Mouse (Mus musculus) hindbrain, embryonic 16.5 days (tissue): ENCODE results near the gene Ndufaf2. TPM values are rescaled to one million over a fixed set of nuclear protein-coding genes. Genes with fewer than 3 reads are reported as not detected.

ENCODE experiments used
- ATAC-seq: fragments of 200-750 bp; cut with Nextera tagmentation; 2 replicates; pipeline ENCODE4 v1.8.0; 2017; ENCODE audit warnings: moderate TSS enrichment, moderate library complexity
- H3K27ac ChIP-seq: fragments of 300-500 bp; sonication (generic); 2 replicates; pipeline ENCODE4 v1.5.1; 2014; ENCODE audit warnings: low read depth, mild to moderate bottlenecking, control low read depth, low read length, moderate library complexity
- H3K27me3 ChIP-seq: fragments of 300-500 bp; sonication (generic); replicated peaks from 2 replicates; pipeline ENCODE4 v1.6.1; 2014; ENCODE audit warnings: low read length; ENCODE audit not compliant: control insufficient read depth, insufficient read depth
- H3K36me3 ChIP-seq: fragments of 300-500 bp; sonication (generic); 2 replicates; pipeline ENCODE4 v1.6.1; 2014; ENCODE audit warnings: mild to moderate bottlenecking, low read length, moderate library complexity, mixed read lengths; ENCODE audit not compliant: control insufficient read depth, insufficient read depth
- H3K4me1 ChIP-seq: fragments of 300-500 bp; sonication (generic); 2 replicates; pipeline ENCODE4 v1.6.1; 2014; ENCODE audit warnings: low read depth, low read length; ENCODE audit not compliant: control insufficient read depth, insufficient read depth
- H3K4me2 ChIP-seq: fragments of 300-500 bp; sonication (generic); 2 replicates; pipeline ENCODE4 v1.6.1; 2014; ENCODE audit warnings: mild to moderate bottlenecking, low read length, control low read depth, moderate library complexity
- H3K4me3 ChIP-seq: fragments of 300-500 bp; sonication (generic); 2 replicates; pipeline ENCODE4 v1.5.1; 2014; ENCODE audit warnings: mild to moderate bottlenecking, low read length, control low read depth, moderate library complexity
- H3K9ac ChIP-seq: fragments of 300-500 bp; sonication (generic); 2 replicates; pipeline ENCODE4 v1.6.1; 2014; ENCODE audit warnings: low read depth, mild to moderate bottlenecking, control low read depth, low read length, moderate library complexity
- H3K9me3 ChIP-seq: fragments of 300-500 bp; sonication (generic); 2 replicates; pipeline ENCODE4 v1.6.1; 2014; ENCODE audit warnings: mild to moderate bottlenecking, low read length, moderate library complexity; ENCODE audit not compliant: control insufficient read depth
- whole genome bisulfite sequencing: fragments of 180-500 bp; shearing (Covaris S2); extraction: QIAGEN DNeasy Blood & Tissue Kit; methylation state at CpG from one replicate; pipeline ENCODE4 v1.1.7; 2014; 5-methylcytosine and 5-hydroxymethylcytosine counted together
- polyA plus RNA-seq: library from polyadenylated mRNA; unstranded; fragments of >200 nt; fragmentation: Nextera tagmentation; extraction: Ambion mirVana; gene quantifications from 2 replicates; pipeline ENCODE4 v1.2.1, GENCODE M21; 2015

The Ndufaf2 gene
- 74.3 and 74.7 TPM in 2 replicates for polyA plus RNA-seq

DNA sequence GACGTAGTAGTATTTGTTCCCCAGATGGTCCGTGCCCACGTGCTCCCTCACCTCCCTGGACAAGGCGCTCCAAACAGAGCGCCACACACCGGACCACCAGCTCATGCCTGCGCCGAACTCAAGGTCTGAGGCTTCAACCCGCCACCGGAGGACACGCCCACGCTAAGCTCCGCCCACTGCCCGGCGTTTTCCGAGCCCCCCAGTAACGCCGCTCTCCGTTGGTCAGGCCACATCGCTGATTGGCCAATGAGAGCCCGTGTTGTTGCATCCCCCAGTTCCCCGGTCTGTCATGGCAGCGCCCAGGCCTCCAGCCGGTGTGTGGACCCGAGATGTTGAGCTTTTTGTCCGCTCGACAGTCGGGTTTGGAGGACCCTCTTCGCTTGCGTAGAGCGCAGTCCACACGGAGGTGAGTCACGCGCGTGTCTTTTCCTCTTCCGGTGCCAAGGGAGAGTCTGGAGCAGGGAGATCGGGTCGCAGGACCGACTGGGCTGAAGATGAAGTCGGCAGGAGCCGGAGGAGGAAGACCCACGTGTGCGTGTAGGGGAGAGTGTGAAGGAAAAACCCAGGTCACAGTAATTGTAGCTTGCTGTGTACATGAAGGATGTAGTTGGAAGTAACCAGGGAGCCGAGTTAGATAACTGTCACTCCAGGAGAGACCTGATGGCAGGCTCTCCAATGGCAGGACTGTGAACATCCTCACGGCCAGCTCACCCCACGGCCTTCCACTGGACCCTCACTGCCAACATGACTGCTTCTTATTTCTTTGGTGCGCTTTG, at the start of gene Ndufaf2, which contains the start of gene Ercc8:
Ndufaf2 (minus strand) TSS at position 159 of the 776 bp plus-strand sequence.
Ercc8 (plus strand) TSS at position 267 of the 776 bp plus-strand sequence.
- peak within 1 kb of the TSS; percentile 70 for H3K9ac ChIP-seq
- peaks cover 5% of the 10 kb centered on the region; the same call in 1 of the 2 replicates for H3K36me3 ChIP-seq
- no peaks in the 10 kb centered on the region for H3K27me3 ChIP-seq
- H3K27ac ChIP-seq = 0 out of 2 replicates have a peak within 1 kb of the TSS, but pooled peaks have one; percentile 14
- H3K4me2 ChIP-seq = peak within 1 kb of the TSS; percentile 63
- no peaks in the 10 kb centered on the region for H3K9me3 ChIP-seq
- peaks cover 10% of the 10 kb centered on the region for H3K4me1 ChIP-seq
- H3K4me3 ChIP-seq = peak within 1 kb of the TSS; percentile 56
- under 1% methylated on average over 47 of the region's 47 CpGs for WGBS
- ATAC-seq = peak; percentile 99

DNA sequence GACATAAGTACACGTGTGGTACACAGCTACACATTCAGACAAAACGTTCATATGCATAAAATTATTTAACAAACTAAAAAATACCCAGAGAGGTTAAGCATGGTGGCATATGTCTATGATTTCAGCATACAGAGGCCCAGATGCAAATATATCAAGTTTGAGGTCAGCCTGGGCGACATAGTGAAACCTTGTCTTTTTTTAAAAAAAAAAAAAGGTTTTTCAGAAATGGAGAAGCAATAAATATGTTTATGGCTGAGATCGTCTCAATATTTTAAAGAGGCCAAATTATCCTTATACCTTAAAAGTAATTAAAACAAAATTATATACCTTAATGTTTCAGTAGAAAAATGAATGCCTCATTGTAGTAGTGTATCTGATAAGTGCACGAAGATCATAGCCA, 49.7 kb upstream of the Ndufaf2 start:
- no peak for ATAC-seq
- 76% methylated on average over 5 of the region's 5 CpGs for WGBS
- Histone ChIP-seq H3K27me3 (peaks cover under 1% of the 10 kb centered on the region; the same call in 1 of the 2 replicates), H3K4me1 (no peaks in the 10 kb centered on the region), H3K36me3 (no peaks in the 10 kb centered on the region), H3K9me3 (no peaks in the 10 kb centered on the region), H3K4me3 (no peak overlapping the region), H3K27ac (no peak overlapping the region), H3K9ac (no peak overlapping the region), H3K4me2 (no peak overlapping the region)

DNA sequence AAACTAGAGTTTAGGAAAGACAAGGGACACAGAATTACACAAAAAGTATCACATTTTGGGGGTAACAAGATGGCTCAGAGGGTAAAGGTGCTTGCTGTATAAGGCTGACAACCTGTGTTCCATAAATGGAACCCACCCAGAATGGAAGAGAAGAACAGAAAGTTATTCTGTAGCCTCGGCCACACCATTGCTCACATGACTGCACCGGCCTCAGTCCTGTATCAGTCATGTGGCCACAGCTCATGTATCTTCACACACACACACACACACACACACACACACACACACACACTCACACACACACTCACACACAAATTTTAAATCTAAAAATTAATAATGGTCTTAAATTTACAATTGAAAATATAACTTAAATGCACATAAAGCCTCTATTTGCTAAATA, 49.0 kb upstream of the Ndufaf2 start:
- Histone ChIP-seq H3K9ac (no peak overlapping the region), H3K4me2 (no peak overlapping the region), H3K36me3 (no peaks in the 10 kb centered on the region), H3K9me3 (no peaks in the 10 kb centered on the region), H3K27ac (no peak overlapping the region), H3K4me3 (no peak overlapping the region), H3K27me3 (no peaks in the 10 kb centered on the region), H3K4me1 (no peaks in the 10 kb centered on the region)
- 94% methylated on average over 2 of the region's 2 CpGs for WGBS
- ATAC-seq = no peak

DNA sequence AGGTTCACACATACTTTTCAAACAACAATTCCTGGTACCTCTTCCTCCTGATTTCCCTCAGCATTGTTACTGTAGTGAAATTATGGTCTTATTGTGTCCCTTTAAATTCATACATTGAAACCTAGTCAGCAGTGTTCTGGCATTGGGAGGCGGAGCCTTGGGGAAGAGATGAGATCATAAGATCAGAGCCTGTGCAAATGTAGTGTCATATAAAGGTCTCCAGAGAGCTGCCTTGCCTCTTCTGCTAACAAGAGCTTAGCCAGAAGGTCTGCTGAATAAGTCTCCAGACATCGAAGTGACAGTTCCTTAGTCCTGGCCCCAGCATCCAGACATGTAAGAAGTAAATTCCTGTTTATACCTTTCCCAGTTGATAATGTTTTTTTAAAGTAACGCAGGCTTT, 46.4 kb upstream of the Ndufaf2 start:
- Histone ChIP-seq H3K9ac (no peak overlapping the region), H3K4me1 (no peaks in the 10 kb centered on the region), H3K4me3 (no peak overlapping the region), H3K27ac (no peak overlapping the region), H3K36me3 (no peaks in the 10 kb centered on the region), H3K4me2 (no peak overlapping the region), H3K9me3 (no peaks in the 10 kb centered on the region), H3K27me3 (no peaks in the 10 kb centered on the region)
- no peak for ATAC-seq
- WGBS = 92% methylated on average over 3 of the region's 3 CpGs

DNA sequence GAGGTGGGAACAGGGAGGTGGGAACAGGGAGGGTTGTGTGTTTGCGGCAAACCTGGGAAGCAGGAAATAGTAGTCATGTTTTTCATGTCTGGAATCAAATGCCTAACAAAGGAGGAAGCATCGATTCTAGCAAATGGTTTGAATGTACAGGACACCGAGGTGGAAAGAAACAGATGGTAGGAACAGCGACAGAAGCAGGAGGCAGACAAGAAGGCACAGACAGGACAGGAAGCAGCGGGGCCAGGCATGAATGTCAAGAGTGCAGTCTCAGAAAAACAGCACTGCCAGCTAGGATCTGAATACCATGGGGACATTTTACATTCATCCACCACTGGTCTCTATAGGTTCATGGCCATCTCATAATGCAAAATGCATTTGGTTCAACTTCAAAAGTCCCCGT, 37.1 kb upstream of the Ndufaf2 start:
- Histone ChIP-seq H3K4me1 (no peaks in the 10 kb centered on the region), H3K9ac (no peak overlapping the region), H3K4me3 (no peak overlapping the region), H3K27me3 (no peaks in the 10 kb centered on the region), H3K36me3 (peaks cover 9% of the 10 kb centered on the region; the same call in 1 of the 2 replicates), H3K27ac (no peak overlapping the region), H3K9me3 (no peaks in the 10 kb centered on the region), H3K4me2 (no peak overlapping the region)
- WGBS = 91% methylated on average over 6 of the region's 6 CpGs
- ATAC-seq = no peak

DNA sequence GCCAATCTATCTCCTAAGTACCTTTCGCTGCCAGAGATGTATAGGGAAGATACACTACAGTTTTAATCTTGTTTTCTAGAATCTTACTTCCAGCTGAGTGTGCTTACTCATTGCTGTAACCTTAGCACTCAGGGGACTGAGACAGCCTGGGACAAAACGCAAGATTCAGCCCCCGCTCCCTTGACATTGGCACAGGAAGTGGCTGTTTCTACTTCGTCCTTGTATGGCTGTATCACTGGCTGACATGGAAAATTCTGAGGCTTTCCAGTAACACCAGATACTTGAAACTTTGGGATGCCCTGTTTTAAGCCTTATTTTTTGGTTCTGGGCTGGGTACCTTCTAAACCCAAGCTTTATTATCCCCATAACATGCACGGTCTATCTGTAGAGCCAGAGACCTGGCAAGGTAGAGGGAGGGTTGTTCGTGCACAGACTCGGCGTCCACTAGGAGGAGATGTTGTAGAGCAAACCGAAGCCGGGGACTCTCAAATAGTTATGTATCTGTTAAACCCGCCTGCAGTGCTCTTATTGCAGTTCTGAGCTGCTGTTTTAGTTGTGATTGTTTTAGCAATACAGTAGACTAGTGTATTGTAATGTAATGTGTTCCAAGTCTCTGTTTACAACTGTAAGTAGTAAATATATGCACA, 32.8 kb upstream of the Ndufaf2 start:
- ATAC-seq = peak; percentile 83
- no peak overlapping the region for H3K27ac ChIP-seq
- H3K4me3 ChIP-seq = no peak overlapping the region
- H3K4me2 ChIP-seq = no peak overlapping the region
- no peak overlapping the region for H3K9ac ChIP-seq
- H3K9me3 ChIP-seq = no peaks in the 10 kb centered on the region
- no peaks in the 10 kb centered on the region for H3K4me1 ChIP-seq
- H3K27me3 ChIP-seq = no peaks in the 10 kb centered on the region
- 62% methylated on average over 11 of the region's 11 CpGs for WGBS
- H3K36me3 ChIP-seq = peaks cover 14% of the 10 kb centered on the region

DNA sequence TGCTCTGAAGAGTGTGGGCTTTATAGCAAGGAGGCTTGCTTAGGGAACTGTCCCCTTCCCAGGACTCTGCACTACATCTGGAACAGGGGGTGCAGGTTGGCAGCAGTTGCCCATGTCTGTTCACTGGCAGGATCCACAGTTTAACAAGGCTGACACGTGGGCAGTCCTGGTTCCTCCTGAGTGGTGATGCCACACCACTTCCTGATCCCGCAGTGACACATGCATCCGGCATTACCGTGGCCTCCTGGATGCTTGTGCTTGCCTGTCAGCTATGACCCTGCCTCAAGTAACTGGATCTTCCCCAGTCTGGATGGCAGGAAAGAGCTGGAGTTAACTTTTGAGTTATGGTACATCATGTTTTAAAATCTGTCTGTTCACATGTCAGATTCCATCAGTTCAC, 29.6 kb upstream of the Ndufaf2 start:
- Histone ChIP-seq H3K9ac (no peak overlapping the region), H3K36me3 (peaks cover 8% of the 10 kb centered on the region), H3K4me2 (no peak overlapping the region), H3K27me3 (no peaks in the 10 kb centered on the region), H3K4me3 (no peak overlapping the region), H3K4me1 (no peaks in the 10 kb centered on the region), H3K9me3 (no peaks in the 10 kb centered on the region), H3K27ac (no peak overlapping the region)
- no peak for ATAC-seq
- 90% methylated on average over 4 of the region's 4 CpGs for WGBS

DNA sequence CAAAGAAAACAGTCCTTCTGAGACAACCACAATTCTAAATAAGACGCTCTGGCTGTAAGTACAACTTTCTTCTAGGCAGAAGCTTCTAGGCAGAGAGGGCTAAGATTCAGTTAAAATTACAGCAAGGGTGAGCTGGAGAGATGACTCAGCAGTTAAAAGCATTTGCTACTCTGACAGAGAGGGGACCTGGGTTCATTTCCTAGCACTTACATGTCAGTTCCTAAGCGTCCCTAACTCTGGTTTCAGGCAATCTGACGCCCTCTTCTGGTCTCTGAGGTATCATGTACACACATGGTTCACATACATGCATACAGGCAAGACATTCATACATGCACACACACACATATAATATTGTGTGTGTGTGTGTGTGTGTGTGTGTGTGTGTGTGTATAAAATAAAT, 27.1 kb upstream of the Ndufaf2 start:
- no peak overlapping the region for H3K4me2 ChIP-seq
- no peak overlapping the region for H3K4me3 ChIP-seq
- H3K36me3 ChIP-seq = peaks cover 17% of the 10 kb centered on the region
- 93% methylated on average over 3 of the region's 3 CpGs for WGBS
- H3K27ac ChIP-seq = no peak overlapping the region
- no peak overlapping the region for H3K9ac ChIP-seq
- H3K27me3 ChIP-seq = no peaks in the 10 kb centered on the region
- no peak for ATAC-seq
- H3K4me1 ChIP-seq = no peaks in the 10 kb centered on the region
- H3K9me3 ChIP-seq = no peaks in the 10 kb centered on the region

DNA sequence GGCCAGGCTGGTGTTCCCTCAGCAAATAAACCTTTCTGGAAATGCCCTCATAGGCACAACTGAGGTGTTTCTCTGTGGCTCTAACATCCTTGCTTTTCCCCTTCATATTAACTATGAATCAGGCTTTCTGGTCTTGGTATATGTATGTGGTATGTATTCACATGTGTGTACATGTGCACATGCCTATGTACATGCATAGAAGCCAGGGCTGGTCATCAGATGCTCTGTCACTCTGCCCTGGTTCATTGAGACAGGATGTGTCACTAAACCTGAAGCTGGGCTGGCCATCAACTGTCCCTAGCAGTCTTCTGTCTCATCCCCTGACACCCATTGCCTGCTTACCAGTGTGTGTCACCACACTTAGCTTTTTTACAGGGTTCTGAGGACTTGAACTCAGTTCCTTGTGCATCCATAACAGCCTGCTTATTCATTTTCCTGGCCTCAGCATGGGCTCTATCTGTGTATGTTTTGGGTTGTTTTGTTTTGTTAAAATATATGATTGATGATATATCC, 26.4 kb upstream of the Ndufaf2 start:
- H3K36me3 ChIP-seq = peaks cover 18% of the 10 kb centered on the region
- no peaks in the 10 kb centered on the region for H3K4me1 ChIP-seq
- no peak for ATAC-seq
- no peak overlapping the region for H3K4me2 ChIP-seq
- no peak overlapping the region for H3K27ac ChIP-seq
- H3K4me3 ChIP-seq = no peak overlapping the region
- H3K27me3 ChIP-seq = no peaks in the 10 kb centered on the region
- no peaks in the 10 kb centered on the region for H3K9me3 ChIP-seq
- no peak overlapping the region for H3K9ac ChIP-seq
